Mouse (Mus musculus): ENCODE results near the gene Col16a1. TPM values are rescaled to one million over a fixed set of nuclear protein-coding genes. Genes with fewer than 3 reads are reported as not detected.

Col16a1 gene
- polyA plus RNA-seq, 1 experiment = 3.6 TPM

DNA sequence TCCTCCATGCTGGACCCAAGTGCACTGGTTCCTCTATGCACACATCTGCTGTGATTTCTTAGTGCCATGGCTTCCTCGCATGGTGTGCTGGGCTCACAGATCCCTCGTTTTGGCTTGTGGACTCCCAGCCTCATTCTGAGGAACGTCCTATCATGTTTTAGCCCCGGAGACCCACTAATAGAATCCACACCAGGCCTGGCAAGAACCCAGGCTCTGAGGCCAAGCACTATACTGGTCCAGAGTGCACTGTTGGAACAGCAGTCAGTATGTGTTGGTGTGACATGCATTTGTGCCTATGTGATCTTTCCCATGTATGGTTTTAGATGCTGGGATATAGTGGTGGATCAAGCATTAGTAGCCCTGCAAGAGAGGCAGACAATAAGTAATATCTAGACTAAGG lies 25.7 kb downstream of the Col16a1 start:
- no peaks in the 10 kb centered on the region for H3K36me3 ChIP-seq (ENCODE audit: control insufficient read depth, insufficient read depth, low read length, poor library complexity, severe bottlenecking)
- no peak overlapping the region for H3K4me3 ChIP-seq (ENCODE audit: low read depth, low read length)
- no peaks in the 10 kb centered on the region for H3K9me3 ChIP-seq (replicated peaks; ENCODE audit: control insufficient read depth, insufficient read depth, low read length, poor library complexity, severe bottlenecking)
- no peak for TF ChIP-seq EP300 (IDR thresholded peaks at IDR 0.05; ENCODE audit: insufficient read depth, low read depth, low read length)
- no peak for TF ChIP-seq POLR2A (IDR thresholded peaks at IDR 0.05; ENCODE audit: insufficient read depth, low read length)
- no peak for TF ChIP-seq CTCF (IDR thresholded peaks at IDR 0.05; ENCODE audit: low read depth, low read length)
- no peaks in the 10 kb centered on the region for H3K4me1 ChIP-seq (ENCODE audit: control insufficient read depth, insufficient read depth, low read length)
- H3K27me3 ChIP-seq (ENCODE audit: control insufficient read depth, insufficient read depth, low read length, poor library complexity, severe bottlenecking) = no peaks in the 10 kb centered on the region
- H3K9ac ChIP-seq (ENCODE audit: low read depth, poor library complexity, severe bottlenecking) = no peak overlapping the region
- no peak overlapping the region for H3K27ac ChIP-seq (ENCODE audit: insufficient read depth, low read length)

DNA sequence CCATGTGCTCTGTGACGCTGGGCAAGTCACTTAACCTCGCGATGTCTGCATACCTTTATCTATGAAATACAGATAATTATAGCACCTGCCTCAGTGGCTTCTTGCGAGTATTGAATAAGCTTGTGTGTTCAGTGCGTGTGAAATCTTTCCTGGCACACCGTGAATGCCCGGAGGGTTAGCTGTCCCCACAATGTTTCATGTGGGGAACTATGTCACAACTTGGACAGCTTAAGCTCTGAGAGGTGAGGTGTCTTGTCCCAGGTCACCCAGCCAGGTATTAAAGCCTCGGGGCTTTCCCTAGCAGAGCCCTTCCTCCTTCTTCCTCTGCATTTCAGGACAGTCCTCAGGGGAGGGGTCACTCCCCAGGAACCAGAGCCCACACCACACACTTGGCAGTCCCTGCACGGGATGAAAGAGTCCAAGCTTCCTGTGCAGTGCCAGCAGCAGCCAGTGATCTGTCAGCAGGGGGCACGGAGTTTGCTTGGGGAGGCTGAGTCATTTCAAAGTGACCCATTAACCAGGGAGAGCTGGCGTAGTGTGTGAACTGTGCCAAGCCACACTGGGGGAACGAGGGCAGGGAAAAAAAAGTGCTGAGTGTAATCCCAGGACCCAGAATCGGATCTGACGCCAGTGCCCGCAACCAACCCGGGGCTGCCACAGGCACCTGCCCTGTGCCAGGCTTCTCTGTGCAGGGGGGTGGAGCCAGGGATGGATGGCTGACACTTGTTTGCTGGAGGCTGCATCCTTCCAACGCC lies 27.3 kb downstream of the Col16a1 start:
- no peak overlapping the region for H3K4me3 ChIP-seq (ENCODE audit: low read depth, low read length)
- H3K9me3 ChIP-seq (replicated peaks; ENCODE audit: control insufficient read depth, insufficient read depth, low read length, poor library complexity, severe bottlenecking) = no peaks in the 10 kb centered on the region
- no peak overlapping the region for H3K27ac ChIP-seq (ENCODE audit: insufficient read depth, low read length)
- H3K27me3 ChIP-seq (ENCODE audit: control insufficient read depth, insufficient read depth, low read length, poor library complexity, severe bottlenecking) = no peaks in the 10 kb centered on the region
- no peaks in the 10 kb centered on the region for H3K36me3 ChIP-seq (ENCODE audit: control insufficient read depth, insufficient read depth, low read length, poor library complexity, severe bottlenecking)
- no peaks in the 10 kb centered on the region for H3K4me1 ChIP-seq (ENCODE audit: control insufficient read depth, insufficient read depth, low read length)
- TF ChIP-seq CTCF (IDR thresholded peaks at IDR 0.05; ENCODE audit: low read depth, low read length) (no peak), POLR2A (IDR thresholded peaks at IDR 0.05; ENCODE audit: insufficient read depth, low read length) (no peak), EP300 (IDR thresholded peaks at IDR 0.05; ENCODE audit: insufficient read depth, low read depth, low read length) (no peak)
- H3K9ac ChIP-seq (ENCODE audit: low read depth, poor library complexity, severe bottlenecking) = no peak overlapping the region

DNA sequence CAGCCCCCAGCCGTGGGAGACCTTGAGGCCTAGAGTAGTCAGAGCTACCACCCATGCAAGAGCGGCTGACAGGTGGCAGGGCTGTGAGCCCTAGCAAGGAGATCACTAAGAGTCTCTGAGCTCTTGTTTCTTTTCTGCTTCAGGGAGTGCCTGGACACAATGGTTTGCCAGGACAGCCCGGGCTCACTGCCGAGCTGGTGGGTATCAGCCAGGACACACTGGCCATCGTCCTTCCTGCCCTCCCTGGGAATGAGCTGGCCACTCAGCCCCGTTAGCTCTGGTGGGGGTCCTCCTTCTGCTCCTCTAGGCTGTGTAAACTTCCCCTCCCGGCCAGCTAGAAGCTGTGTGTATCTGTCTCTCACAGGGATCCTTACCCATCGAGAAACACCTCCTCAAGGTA lies 29.2 kb downstream of the Col16a1 start:
- no peaks in the 10 kb centered on the region for H3K27me3 ChIP-seq (ENCODE audit: control insufficient read depth, insufficient read depth, low read length, poor library complexity, severe bottlenecking)

DNA sequence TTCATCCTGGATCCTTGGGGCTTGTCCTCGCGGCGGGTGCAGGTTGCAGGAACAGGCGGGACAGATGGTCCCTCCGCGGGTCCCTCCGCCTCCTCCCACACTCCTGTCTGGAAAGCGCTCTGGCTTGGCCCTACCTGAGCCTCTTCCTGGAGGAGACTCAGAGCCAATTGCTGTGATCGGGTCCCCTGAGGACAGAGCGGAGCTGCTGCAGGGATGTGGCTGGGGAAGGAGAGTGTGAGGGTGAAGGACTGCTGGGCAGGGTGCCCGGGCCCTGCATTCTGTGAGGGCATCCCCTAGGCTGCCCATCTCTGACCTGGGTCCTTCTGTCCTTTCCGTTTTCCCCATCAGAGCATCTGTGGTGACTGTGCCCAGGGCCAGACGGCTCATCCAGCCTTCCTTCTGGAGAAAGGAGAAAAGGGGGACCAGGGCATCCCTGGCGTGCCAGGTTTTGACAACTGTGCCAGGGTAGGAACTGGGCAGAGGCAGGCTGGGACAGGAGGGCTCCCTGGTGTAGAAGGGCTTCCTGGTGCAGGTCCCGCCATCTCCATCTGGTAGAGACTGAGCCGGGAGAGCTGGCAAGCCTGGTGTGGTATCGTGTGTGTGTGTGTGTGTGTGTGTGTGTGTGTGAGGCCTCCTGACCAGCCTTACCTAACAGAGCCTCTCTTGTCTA lies 31.3 kb downstream of the Col16a1 start:
- H3K36me3 ChIP-seq (ENCODE audit: control insufficient read depth, insufficient read depth, low read length, poor library complexity, severe bottlenecking) = no peaks in the 10 kb centered on the region
- no peak overlapping the region for H3K9ac ChIP-seq (ENCODE audit: low read depth, poor library complexity, severe bottlenecking)
- H3K27me3 ChIP-seq (ENCODE audit: control insufficient read depth, insufficient read depth, low read length, poor library complexity, severe bottlenecking) = no peaks in the 10 kb centered on the region
- H3K27ac ChIP-seq (ENCODE audit: insufficient read depth, low read length) = no peak overlapping the region
- H3K9me3 ChIP-seq (replicated peaks; ENCODE audit: control insufficient read depth, insufficient read depth, low read length, poor library complexity, severe bottlenecking) = no peaks in the 10 kb centered on the region
- H3K4me3 ChIP-seq (ENCODE audit: low read depth, low read length) = peak overlapping the region; percentile 8; the same call in 1 of the 2 replicates
- no peaks in the 10 kb centered on the region for H3K4me1 ChIP-seq (ENCODE audit: control insufficient read depth, insufficient read depth, low read length)
- no peak for TF ChIP-seq POLR2A (IDR thresholded peaks at IDR 0.05; ENCODE audit: insufficient read depth, low read length)
- TF ChIP-seq EP300 (IDR thresholded peaks at IDR 0.05; ENCODE audit: insufficient read depth, low read depth, low read length) = no peak
- no peak for TF ChIP-seq CTCF (IDR thresholded peaks at IDR 0.05; ENCODE audit: low read depth, low read length)

More for the DNA sequence above, 29.2 kb downstream of the Col16a1 start:
- no peak overlapping the region for H3K27ac ChIP-seq (ENCODE audit: insufficient read depth, low read length)
- no peaks in the 10 kb centered on the region for H3K36me3 ChIP-seq (ENCODE audit: control insufficient read depth, insufficient read depth, low read length, poor library complexity, severe bottlenecking)
- H3K9me3 ChIP-seq (replicated peaks; ENCODE audit: control insufficient read depth, insufficient read depth, low read length, poor library complexity, severe bottlenecking) = no peaks in the 10 kb centered on the region
- no peak for TF ChIP-seq CTCF (IDR thresholded peaks at IDR 0.05; ENCODE audit: low read depth, low read length)
- no peak for TF ChIP-seq POLR2A (IDR thresholded peaks at IDR 0.05; ENCODE audit: insufficient read depth, low read length)
- no peak for TF ChIP-seq EP300 (IDR thresholded peaks at IDR 0.05; ENCODE audit: insufficient read depth, low read depth, low read length)
- H3K4me3 ChIP-seq (ENCODE audit: low read depth, low read length) = no peak overlapping the region
- H3K4me1 ChIP-seq (ENCODE audit: control insufficient read depth, insufficient read depth, low read length) = no peaks in the 10 kb centered on the region
- H3K9ac ChIP-seq (ENCODE audit: low read depth, poor library complexity, severe bottlenecking) = no peak overlapping the region

DNA sequence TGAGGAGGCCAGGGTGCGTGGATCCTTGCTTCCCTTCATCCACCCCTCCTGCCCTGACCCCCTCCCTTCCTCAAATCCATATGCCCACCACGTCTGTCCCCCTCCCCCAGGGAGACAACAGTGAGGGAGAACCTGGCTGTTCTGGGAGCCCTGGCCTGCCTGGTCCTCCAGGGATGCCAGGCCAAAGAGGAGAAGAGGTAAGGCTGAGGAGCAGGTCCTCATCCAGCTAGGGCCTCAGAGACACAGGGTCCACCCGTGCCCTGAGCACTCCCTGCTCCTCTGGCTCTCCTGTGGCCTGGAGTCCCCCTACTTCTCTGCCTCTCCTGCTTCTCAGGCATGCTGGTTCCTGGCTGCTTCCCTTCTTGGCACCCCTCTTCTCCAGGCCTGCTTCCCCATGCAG lies 31.9 kb downstream of the Col16a1 start:
- TF ChIP-seq POLR2A (IDR thresholded peaks at IDR 0.05; ENCODE audit: insufficient read depth, low read length) (no peak), EP300 (IDR thresholded peaks at IDR 0.05; ENCODE audit: insufficient read depth, low read depth, low read length) (no peak), CTCF (IDR thresholded peaks at IDR 0.05; ENCODE audit: low read depth, low read length) (no peak)
- H3K9ac ChIP-seq (ENCODE audit: low read depth, poor library complexity, severe bottlenecking) = no peak overlapping the region
- no peak overlapping the region for H3K27ac ChIP-seq (ENCODE audit: insufficient read depth, low read length)
- H3K27me3 ChIP-seq (ENCODE audit: control insufficient read depth, insufficient read depth, low read length, poor library complexity, severe bottlenecking) = no peaks in the 10 kb centered on the region
- no peaks in the 10 kb centered on the region for H3K36me3 ChIP-seq (ENCODE audit: control insufficient read depth, insufficient read depth, low read length, poor library complexity, severe bottlenecking)
- no peaks in the 10 kb centered on the region for H3K9me3 ChIP-seq (replicated peaks; ENCODE audit: control insufficient read depth, insufficient read depth, low read length, poor library complexity, severe bottlenecking)
- no peak overlapping the region for H3K4me3 ChIP-seq (ENCODE audit: low read depth, low read length)
- H3K4me1 ChIP-seq (ENCODE audit: control insufficient read depth, insufficient read depth, low read length) = no peaks in the 10 kb centered on the region
